Mouse (Mus musculus) c-Kit-positive CD71-negative TER-119-negative erythroid progenitor cells, embryonic 14.5 days (primary cell): ENCODE data around the gene Mss51.

Experiments
- DNase-seq: peaks from one replicate; pipeline ENCODE4 v3.0.0-alpha.2; 2013; ENCODE audit warnings: low read depth

The Mss51 gene

GRCm38 (mm10) chr14:20451765-20452331, 44.9 kb downstream of the Mss51 start, which contains the start of gene Cfap70:
Cfap70 (minus strand) TSS chr14:20452226.
- DNase-seq, result peak; percentile 66

- no peak for DNase-seq
Measured at GRCm38 (mm10) chr14:20451302-20451701, 45.4 kb downstream of the Mss51 start.

- no peak for DNase-seq
Measured at GRCm38 (mm10) chr14:20447209-20447608, 49.5 kb downstream of the Mss51 start.

GRCm38 (mm10) chr14:20442252-20442651, 54.4 kb downstream of the Mss51 start:
- no peak for DNase-seq

- no peak for DNase-seq
Measured at GRCm38 (mm10) chr14:20436976-20437375, 59.7 kb downstream of the Mss51 start.
